Mouse (Mus musculus) forebrain, embryonic 12.5 days (tissue): Measurements from ENCODE around the gene Smyd2. TPM values are rescaled to one million over a fixed set of nuclear protein-coding genes. Genes with fewer than 3 reads are reported as not detected.

Source experiments
- ATAC-seq: fragments of 200-750 bp; cut with Nextera tagmentation; 2 replicates; pipeline ENCODE4 v1.8.0; 2017; ENCODE audit warnings: moderate TSS enrichment; ENCODE audit not compliant: low FRiP score
- H3K27ac ChIP-seq: fragments of 300-500 bp; sonication (generic); 2 replicates; pipeline ENCODE4 v1.5.1; 2016; ENCODE audit warnings: mild to moderate bottlenecking
- H3K27me3 ChIP-seq: fragments of 300-500 bp; sonication (generic); 2 replicates; pipeline ENCODE4 v1.6.1; 2016; ENCODE audit warnings: mild to moderate bottlenecking
- H3K36me3 ChIP-seq: fragments of 300-500 bp; sonication (generic); replicated peaks from 2 replicates; pipeline ENCODE4 v1.6.1; 2016; ENCODE audit warnings: mild to moderate bottlenecking
- H3K4me1 ChIP-seq: fragments of 300-500 bp; sonication (generic); 2 replicates; pipeline ENCODE4 v1.6.1; 2016
- H3K4me2 ChIP-seq: fragments of 300-500 bp; sonication (generic); 2 replicates; pipeline ENCODE4 v1.6.1; 2016; ENCODE audit warnings: mild to moderate bottlenecking, moderate library complexity
- H3K4me3 ChIP-seq: fragments of 300-500 bp; sonication (generic); replicated peaks from 2 replicates; pipeline ENCODE4 v1.5.1; 2016; ENCODE audit warnings: mild to moderate bottlenecking
- H3K9ac ChIP-seq: fragments of 300-500 bp; sonication (generic); 2 replicates; pipeline ENCODE4 v1.6.1; 2016; ENCODE audit warnings: mild to moderate bottlenecking
- H3K9me3 ChIP-seq: fragments of 300-500 bp; sonication (generic); 2 replicates; pipeline ENCODE4 v1.6.1; 2016
- WGBS: fragments of 180-500 bp; shearing (Covaris S2); methylation state at CpG from one replicate; pipeline ENCODE4 v1.1.7; 2016; 5-methylcytosine and 5-hydroxymethylcytosine counted together
- polyA plus RNA-seq: library from polyadenylated mRNA; unstranded; fragments of >200 nt; fragmentation: Nextera tagmentation; extraction: Ambion mirVana; gene quantifications from 2 replicates; pipeline ENCODE4 v1.2.1, GENCODE M21; 2016

Smyd2 gene
- polyA plus RNA-seq, 1 experiment from 2014 or later = 42.7 TPM

DNA sequence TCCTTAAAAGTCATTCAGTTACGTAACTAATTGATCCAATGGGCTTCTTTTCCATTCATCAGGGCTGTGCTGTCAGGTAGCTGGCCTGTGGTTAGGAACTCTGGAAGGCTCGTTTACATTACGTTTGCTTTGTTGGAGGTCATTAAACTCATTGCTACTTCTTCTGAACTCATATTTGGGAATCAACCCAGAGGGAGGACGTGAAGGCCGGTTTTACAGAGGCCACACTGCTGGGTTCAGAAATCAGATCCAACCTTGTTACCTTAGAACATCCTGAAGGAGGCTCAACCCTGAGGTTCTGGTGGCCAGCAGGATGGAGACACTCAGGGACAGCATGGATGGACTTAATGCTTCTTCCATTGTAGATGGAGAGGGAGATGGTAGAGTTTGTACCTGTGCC lies 70.1 kb downstream of the Smyd2 start:
- H3K27ac ChIP-seq = no peak overlapping the region
- H3K4me3 ChIP-seq = no peak overlapping the region
- H3K27me3 ChIP-seq = no peaks in the 10 kb centered on the region
- no peaks in the 10 kb centered on the region for H3K4me1 ChIP-seq
- peaks cover 4% of the 10 kb centered on the region; the same call in 1 of the 2 replicates for H3K36me3 ChIP-seq
- no peaks in the 10 kb centered on the region for H3K9me3 ChIP-seq
- no peak overlapping the region for H3K4me2 ChIP-seq
- H3K9ac ChIP-seq = no peak overlapping the region
- WGBS = 84% methylated on average over 5 of the region's 5 CpGs
- ATAC-seq = no peak

DNA sequence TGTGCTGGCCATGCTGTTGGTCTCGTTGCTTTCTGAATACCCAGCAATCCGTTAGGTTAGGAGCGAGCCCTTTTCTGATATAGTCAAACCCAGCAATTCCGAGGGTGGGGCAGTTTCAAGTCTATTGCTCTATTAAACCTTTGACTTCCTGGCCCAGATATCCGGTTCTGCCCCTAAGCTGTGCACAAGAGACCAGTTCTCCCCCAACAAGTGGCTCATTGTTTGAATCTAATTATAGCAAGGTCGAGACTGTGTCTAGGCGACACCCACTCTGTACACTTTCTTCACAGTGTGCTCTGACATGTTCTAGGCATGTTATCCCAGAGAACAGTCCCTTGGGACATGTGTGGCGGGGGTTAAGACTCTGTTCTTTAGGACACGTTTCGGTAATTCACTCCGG lies 72.6 kb downstream of the Smyd2 start:
- Histone ChIP-seq H3K4me3 (no peak overlapping the region), H3K4me1 (no peaks in the 10 kb centered on the region), H3K9ac (no peak overlapping the region), H3K36me3 (peaks cover 4% of the 10 kb centered on the region; the same call in 1 of the 2 replicates), H3K27me3 (no peaks in the 10 kb centered on the region), H3K9me3 (no peaks in the 10 kb centered on the region), H3K27ac (no peak overlapping the region), H3K4me2 (no peak overlapping the region)
- WGBS = 81% methylated on average over 11 of the region's 11 CpGs
- ATAC-seq = no peak

DNA sequence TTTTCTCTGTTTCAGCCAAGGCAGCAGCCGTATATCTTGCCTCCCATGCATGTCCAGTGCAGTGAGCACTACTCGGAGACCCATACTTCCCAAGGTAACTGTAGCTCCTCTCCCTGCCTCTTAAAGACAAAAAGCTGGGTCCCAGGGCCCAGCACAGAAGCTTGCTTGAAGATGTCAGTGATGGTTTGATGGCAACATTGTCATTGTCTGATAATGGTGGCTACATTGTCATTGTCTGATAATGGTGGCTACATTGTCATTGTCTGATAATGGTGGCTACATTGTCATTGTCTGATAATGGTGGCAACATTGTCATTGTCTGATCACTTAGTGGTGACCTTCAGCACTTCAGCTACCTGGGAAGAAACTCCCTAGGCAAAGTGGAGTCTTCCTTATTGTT lies 75.8 kb downstream of the Smyd2 start:
- Histone ChIP-seq H3K27me3 (no peaks in the 10 kb centered on the region), H3K27ac (no peak overlapping the region), H3K9me3 (no peaks in the 10 kb centered on the region), H3K36me3 (peaks cover 4% of the 10 kb centered on the region; the same call in 1 of the 2 replicates), H3K4me2 (no peak overlapping the region), H3K9ac (no peak overlapping the region), H3K4me3 (no peak overlapping the region), H3K4me1 (no peaks in the 10 kb centered on the region)
- ATAC-seq = no peak
- 88% methylated on average over 2 of the region's 2 CpGs for WGBS

DNA sequence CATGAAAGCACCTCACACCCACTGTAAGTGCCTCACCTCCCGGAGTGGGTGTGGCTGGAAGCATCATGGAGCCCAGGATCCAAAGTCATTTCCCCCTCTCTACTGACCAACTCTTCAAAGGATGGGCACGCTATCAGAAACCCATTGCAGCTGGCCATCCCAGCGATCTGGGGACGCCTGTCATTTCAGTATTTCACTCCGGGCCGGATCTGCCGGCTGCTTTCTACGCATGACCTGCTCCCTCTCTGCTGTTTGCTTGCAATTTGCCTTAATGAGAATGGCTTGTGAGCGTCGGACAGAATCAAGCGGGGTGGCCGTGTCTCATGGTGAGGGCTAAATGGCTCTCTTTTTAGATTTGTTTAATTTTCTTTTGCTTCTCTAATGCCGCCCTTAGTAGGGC lies 88.0 kb downstream of the Smyd2 start:
- no peak for ATAC-seq
- H3K9ac ChIP-seq = no peak overlapping the region
- H3K27me3 ChIP-seq = no peaks in the 10 kb centered on the region
- no peak overlapping the region for H3K27ac ChIP-seq
- WGBS = 61% methylated on average over 13 of the region's 13 CpGs
- H3K4me1 ChIP-seq = peaks cover 10% of the 10 kb centered on the region
- no peak overlapping the region for H3K4me2 ChIP-seq
- no peaks in the 10 kb centered on the region for H3K9me3 ChIP-seq
- no peak overlapping the region for H3K4me3 ChIP-seq
- no peaks in the 10 kb centered on the region for H3K36me3 ChIP-seq

DNA sequence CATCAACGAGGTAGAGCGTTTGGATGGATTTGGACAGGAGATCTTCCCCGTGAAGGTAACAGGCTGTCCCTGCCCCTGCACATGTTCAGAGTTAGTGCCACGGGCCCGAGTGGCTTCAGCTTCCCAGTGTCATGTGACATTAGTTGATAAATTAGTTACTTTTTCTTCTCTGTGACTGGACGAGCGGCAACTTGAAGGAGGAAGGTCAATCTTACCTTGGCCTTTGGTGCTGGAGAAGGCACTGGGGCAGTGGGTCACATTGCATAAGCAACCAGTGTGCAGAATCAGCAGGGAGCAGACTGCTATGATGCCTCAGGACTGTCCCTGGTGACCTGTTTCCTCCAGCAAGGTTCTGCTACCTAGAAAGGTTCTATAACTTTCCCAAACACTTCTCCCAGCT lies 88.8 kb downstream of the Smyd2 start:
- Histone ChIP-seq H3K27me3 (no peaks in the 10 kb centered on the region), H3K4me2 (no peak overlapping the region), H3K9me3 (no peaks in the 10 kb centered on the region), H3K4me1 (peaks cover 10% of the 10 kb centered on the region), H3K4me3 (no peak overlapping the region), H3K27ac (no peak overlapping the region), H3K9ac (no peak overlapping the region), H3K36me3 (no peaks in the 10 kb centered on the region)
- WGBS = 83% methylated on average over 7 of the region's 7 CpGs
- no peak for ATAC-seq

DNA sequence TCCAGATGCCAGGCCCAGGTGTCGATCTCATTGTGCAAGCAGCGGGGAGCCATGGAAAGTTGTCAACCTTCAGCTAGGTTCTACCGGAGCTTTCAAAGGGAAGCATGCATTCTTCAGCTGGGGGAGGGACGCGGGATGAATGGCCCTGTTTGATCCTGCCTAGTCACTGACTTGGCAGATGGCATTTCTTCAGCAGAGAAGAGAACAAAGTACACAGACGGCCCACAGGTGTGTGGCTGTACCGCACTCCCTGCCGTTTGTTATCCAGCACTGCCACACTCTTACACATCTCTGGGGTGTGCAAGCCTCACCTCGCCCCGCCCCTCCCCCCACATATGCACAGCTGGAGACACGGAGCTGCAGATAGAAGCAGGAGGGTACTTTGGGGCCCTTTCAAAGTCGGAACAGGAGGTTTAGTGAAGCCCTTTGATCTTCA lies 91.3 kb downstream of the Smyd2 start:
- H3K9ac ChIP-seq = no peak overlapping the region
- no peaks in the 10 kb centered on the region for H3K36me3 ChIP-seq
- H3K4me3 ChIP-seq = no peak overlapping the region
- no peak overlapping the region for H3K27ac ChIP-seq
- H3K27me3 ChIP-seq = no peaks in the 10 kb centered on the region
- WGBS = 14% methylated on average over 12 of the region's 12 CpGs
- H3K4me2 ChIP-seq = no peak overlapping the region
- peaks cover 10% of the 10 kb centered on the region for H3K4me1 ChIP-seq
- ATAC-seq = no peak
- H3K9me3 ChIP-seq = no peaks in the 10 kb centered on the region

Other genes with a start within 250 kb of the Smyd2 start
- gene Cenpf, start 234.3 kb downstream of the Smyd2 start, polyA plus RNA-seq = 153 and 164 TPM in 2 replicates
- 2.8 and 3.3 TPM in 2 replicates for gene Ptpn14, start 194.1 kb downstream of the Smyd2 start, polyA plus RNA-seq
- 13.4 and 16.3 TPM in 2 replicates for gene Prox1, start 248.4 kb upstream of the Smyd2 start, polyA plus RNA-seq